Mouse (Mus musculus): ENCODE data around the gene Rere. TPM values are rescaled to one million over a fixed set of nuclear protein-coding genes. Genes with fewer than 3 reads are reported as not detected.

The Rere gene
- total RNA-seq, 1 experiment: 21.7 TPM

DNA sequence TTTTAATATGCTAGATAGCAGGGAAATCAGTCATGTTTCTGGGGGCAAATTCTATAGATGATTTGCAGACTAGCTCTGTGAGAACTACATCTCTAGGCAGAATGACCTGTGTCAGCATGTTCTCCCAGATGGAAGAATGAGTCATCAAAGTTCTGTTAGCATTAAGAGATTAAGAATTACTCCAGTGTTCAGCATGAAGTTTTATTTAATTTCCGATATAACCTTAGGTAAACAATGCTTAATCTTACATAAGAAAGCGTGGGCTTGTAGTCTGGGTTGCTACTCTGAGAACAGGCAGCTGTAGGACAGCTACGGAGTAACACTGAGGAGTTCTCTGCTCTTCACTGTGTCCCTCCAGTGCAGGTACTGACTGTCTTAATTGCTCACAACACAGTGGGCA lies 294.9 kb downstream of the Rere start:
- no peak overlapping the region for H3K4me3 ChIP-seq (ENCODE audit: insufficient read depth in 1 of 2, low read depth in 1 of 2, low read length in 2 of 2, poor library complexity in 1 of 2, severe bottlenecking in 1 of 2)
- no peak overlapping the region for H3K27ac ChIP-seq (ENCODE audit: insufficient read depth, low read depth, low read length, poor library complexity, severe bottlenecking)
- H3K4me1 ChIP-seq (ENCODE audit: control insufficient read depth in 2 of 2, insufficient read depth in 2 of 2, low read length in 2 of 2, poor library complexity in 1 of 2): 0 out of 4 replicates have a peak, but pooled peaks cover 0 to 3% of the 10 kb centered on the region in 2 experiments
- in situ Hi-C loops (cut with MboI; ENCODE audit: low sequenced_read_pairs in 2 of 2, unreplicated experiment in 2 of 2): no loop called here
- no peak for TF ChIP-seq CHD2 (IDR thresholded peaks at IDR 0.05; ENCODE audit: low read depth, low read length)
- no peak for TF ChIP-seq ZNF384 (IDR thresholded peaks at IDR 0.05; ENCODE audit: low read depth, low read length)
- no peak for TF ChIP-seq ZC3H11A (IDR thresholded peaks at IDR 0.05; ENCODE audit: borderline replicate concordance, low read depth, low read length)
- no peak for TF ChIP-seq MAFK (IDR thresholded peaks at IDR 0.05; ENCODE audit: insufficient read depth, low read depth, low read length)
- TF ChIP-seq HCFC1 (IDR thresholded peaks at IDR 0.05; ENCODE audit: borderline replicate concordance, insufficient read depth, low read length): no peak
- H3K36me3 ChIP-seq (ENCODE audit: control insufficient read depth, insufficient read depth, low read length, poor library complexity, severe bottlenecking): no peaks in the 10 kb centered on the region; the same call in 1 of the 2 replicates
- no peak for DNase-seq (ENCODE audit: low read depth, low spot score)
- H3K9ac ChIP-seq (ENCODE audit: insufficient read depth, low read depth, low read length, poor library complexity, severe bottlenecking): no peak overlapping the region
- no peaks in the 10 kb centered on the region for H3K9me3 ChIP-seq (ENCODE audit: control insufficient read depth, insufficient read depth, low read depth, low read length)

DNA sequence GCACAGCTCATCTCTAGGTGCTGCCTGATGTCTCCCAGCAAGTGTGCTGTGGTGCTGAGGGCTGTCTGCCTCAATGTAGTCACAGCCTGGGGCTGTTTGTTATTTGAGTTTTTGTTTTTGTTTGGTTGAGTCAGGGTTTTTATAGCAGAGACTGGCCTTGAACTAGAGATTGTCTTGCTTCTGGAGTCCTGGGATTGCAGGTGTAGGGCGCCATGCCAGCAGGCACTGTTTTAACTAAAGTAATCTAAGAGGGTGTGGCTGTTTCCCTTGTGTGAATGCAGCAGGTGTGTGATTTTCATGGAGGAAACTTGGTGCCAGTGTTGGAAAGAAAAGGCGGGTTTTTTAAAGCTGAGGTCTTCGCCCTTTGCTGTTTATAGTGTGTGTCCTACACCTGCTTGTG lies 296.6 kb downstream of the Rere start:
- in situ Hi-C loops (cut with MboI; ENCODE audit: low sequenced_read_pairs in 2 of 2, unreplicated experiment in 2 of 2): no loop called here
- Histone ChIP-seq H3K27ac (ENCODE audit: insufficient read depth, low read depth, low read length, poor library complexity, severe bottlenecking) (no peak overlapping the region), H3K9me3 (ENCODE audit: control insufficient read depth, insufficient read depth, low read depth, low read length) (no peaks in the 10 kb centered on the region), H3K36me3 (ENCODE audit: control insufficient read depth, insufficient read depth, low read length, poor library complexity, severe bottlenecking) (no peaks in the 10 kb centered on the region), H3K4me3 (ENCODE audit: insufficient read depth in 1 of 2, low read depth in 1 of 2, low read length in 2 of 2, poor library complexity in 1 of 2, severe bottlenecking in 1 of 2) (no peak overlapping the region), H3K9ac (ENCODE audit: insufficient read depth, low read depth, low read length, poor library complexity, severe bottlenecking) (no peak overlapping the region), H3K4me1 (ENCODE audit: control insufficient read depth in 2 of 2, insufficient read depth in 2 of 2, low read length in 2 of 2, poor library complexity in 1 of 2) (0 out of 4 replicates have a peak, but pooled peaks cover 0 to 3% of the 10 kb centered on the region in 2 experiments)
- no peak for DNase-seq (ENCODE audit: low read depth, low spot score)
- TF ChIP-seq CHD2 (IDR thresholded peaks at IDR 0.05; ENCODE audit: low read depth, low read length): no peak
- no peak for TF ChIP-seq ZNF384 (IDR thresholded peaks at IDR 0.05; ENCODE audit: low read depth, low read length)
- TF ChIP-seq MAFK (IDR thresholded peaks at IDR 0.05; ENCODE audit: insufficient read depth, low read depth, low read length): no peak
- no peak for TF ChIP-seq HCFC1 (IDR thresholded peaks at IDR 0.05; ENCODE audit: borderline replicate concordance, insufficient read depth, low read length)
- TF ChIP-seq ZC3H11A (IDR thresholded peaks at IDR 0.05; ENCODE audit: borderline replicate concordance, low read depth, low read length): no peak

DNA sequence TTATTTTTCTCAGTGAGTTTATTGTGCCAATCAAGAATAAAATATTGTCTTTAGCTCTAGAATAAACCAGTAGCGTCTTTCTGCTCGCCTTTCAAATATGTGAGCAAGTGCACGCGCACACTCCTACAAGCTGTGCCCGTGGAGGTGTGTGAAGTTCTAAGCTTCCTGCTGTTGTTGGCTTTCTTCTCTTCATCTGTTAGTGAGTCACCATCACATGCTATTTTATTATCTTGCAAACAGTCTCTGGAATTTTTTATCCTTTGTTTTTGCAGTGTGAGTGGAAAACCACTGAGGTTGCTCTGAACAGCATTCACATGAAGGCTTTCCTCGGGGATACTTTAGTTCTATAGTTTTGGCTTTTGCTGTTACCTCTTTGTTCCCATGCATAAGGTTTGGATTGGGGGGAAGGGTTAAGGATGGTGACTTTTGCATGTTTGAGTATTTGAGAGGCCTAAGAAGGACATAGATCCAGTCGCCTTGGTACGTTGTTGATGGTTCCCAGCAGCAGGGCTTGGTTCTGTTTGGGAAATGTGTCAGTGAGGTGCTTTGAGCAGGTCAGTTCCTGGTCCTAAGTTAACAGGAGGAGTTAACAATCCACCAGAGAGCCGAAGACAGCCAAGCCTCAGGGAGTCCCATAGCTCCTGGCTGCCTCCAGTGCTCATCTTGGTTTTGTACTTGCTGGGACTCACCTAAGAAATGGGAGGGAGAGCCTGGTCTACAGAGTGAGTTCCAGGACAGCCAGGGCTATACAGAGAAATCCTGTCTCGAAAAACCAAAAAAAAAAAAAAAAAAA lies 300.7 kb downstream of the Rere start:
- Histone ChIP-seq H3K36me3 (ENCODE audit: control insufficient read depth, insufficient read depth, low read length, poor library complexity, severe bottlenecking) (no peaks in the 10 kb centered on the region), H3K4me3 (ENCODE audit: insufficient read depth in 1 of 2, low read depth in 1 of 2, low read length in 2 of 2, poor library complexity in 1 of 2, severe bottlenecking in 1 of 2) (no peak overlapping the region), H3K9me3 (ENCODE audit: control insufficient read depth, insufficient read depth, low read depth, low read length) (no peaks in the 10 kb centered on the region), H3K4me1 (ENCODE audit: control insufficient read depth in 2 of 2, insufficient read depth in 2 of 2, low read length in 2 of 2, poor library complexity in 1 of 2) (peaks cover 0 to 6% of the 10 kb centered on the region in 2 experiments; a peak in 1 of 4 replicates), H3K27ac (ENCODE audit: insufficient read depth, low read depth, low read length, poor library complexity, severe bottlenecking) (no peak overlapping the region), H3K9ac (ENCODE audit: insufficient read depth, low read depth, low read length, poor library complexity, severe bottlenecking) (no peak overlapping the region)
- in situ Hi-C loops (cut with MboI; ENCODE audit: low sequenced_read_pairs in 2 of 2, unreplicated experiment in 2 of 2): no loop called here
- no peak for DNase-seq (ENCODE audit: low read depth, low spot score)
- TF ChIP-seq CHD2 (IDR thresholded peaks at IDR 0.05; ENCODE audit: low read depth, low read length): no peak

DNA sequence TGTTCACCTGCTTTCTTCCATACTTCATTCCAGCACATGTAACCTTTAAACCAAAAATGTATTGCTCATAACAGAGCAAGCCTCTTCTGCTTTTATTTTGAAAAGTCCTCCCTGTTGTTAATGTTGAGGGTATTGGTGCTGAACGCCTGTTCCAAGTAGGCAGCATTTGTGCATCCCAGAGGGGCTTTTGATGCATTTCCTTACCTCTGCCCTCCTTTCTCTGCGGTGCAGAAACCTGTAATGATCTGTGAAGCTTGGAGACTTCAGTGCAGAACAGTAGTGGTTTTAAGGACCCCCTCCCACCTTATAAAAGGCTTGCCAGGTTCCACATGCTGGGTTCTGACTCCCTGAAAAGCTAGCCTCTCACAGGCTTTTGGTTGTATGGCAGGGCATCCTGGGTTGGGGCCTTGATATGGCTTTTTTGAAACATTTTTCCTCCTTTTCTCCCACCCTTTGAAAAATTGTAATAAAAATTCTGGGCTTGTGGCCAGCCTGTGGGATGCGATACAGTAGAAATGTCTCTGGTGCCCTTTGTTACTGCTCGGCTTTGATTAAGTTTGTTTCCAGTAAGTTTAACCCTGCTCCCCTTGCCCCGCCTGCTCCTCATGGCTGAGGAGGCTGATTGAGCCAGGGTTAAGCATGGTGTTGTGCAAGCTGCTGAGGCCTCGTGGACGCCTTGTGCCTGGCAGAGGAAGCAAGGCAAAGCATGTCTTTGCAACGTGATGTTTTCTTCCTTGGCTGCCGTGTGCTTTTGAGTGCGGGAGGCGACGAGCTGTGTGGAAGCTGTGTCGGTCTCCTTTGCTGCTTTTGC lies 301.7 kb downstream of the Rere start:
- Histone ChIP-seq H3K27ac (ENCODE audit: insufficient read depth, low read depth, low read length, poor library complexity, severe bottlenecking) (no peak overlapping the region), H3K9me3 (ENCODE audit: control insufficient read depth, insufficient read depth, low read depth, low read length) (no peaks in the 10 kb centered on the region), H3K9ac (ENCODE audit: insufficient read depth, low read depth, low read length, poor library complexity, severe bottlenecking) (no peak overlapping the region; the same call in 1 of the 2 replicates), H3K36me3 (ENCODE audit: control insufficient read depth, insufficient read depth, low read length, poor library complexity, severe bottlenecking) (no peaks in the 10 kb centered on the region), H3K4me1 (ENCODE audit: control insufficient read depth in 2 of 2, insufficient read depth in 2 of 2, low read length in 2 of 2, poor library complexity in 1 of 2) (peaks cover 0 to 3% of the 10 kb centered on the region in 2 experiments; a peak in 1 of 4 replicates), H3K4me3 (ENCODE audit: insufficient read depth in 1 of 2, low read depth in 1 of 2, low read length in 2 of 2, poor library complexity in 1 of 2, severe bottlenecking in 1 of 2) (peak overlapping the region; percentile 13 to 17; a peak in 3 of 4 replicates)
- no peak for DNase-seq (ENCODE audit: low read depth, low spot score)
- in situ Hi-C loops (cut with MboI; ENCODE audit: low sequenced_read_pairs in 2 of 2, unreplicated experiment in 2 of 2): no loop called here
- no peak for TF ChIP-seq CHD2 (IDR thresholded peaks at IDR 0.05; ENCODE audit: low read depth, low read length)
- no peak for TF ChIP-seq ZC3H11A (IDR thresholded peaks at IDR 0.05; ENCODE audit: borderline replicate concordance, low read depth, low read length)
- no peak for TF ChIP-seq ZNF384 (IDR thresholded peaks at IDR 0.05; ENCODE audit: low read depth, low read length)
- TF ChIP-seq MAFK (IDR thresholded peaks at IDR 0.05; ENCODE audit: insufficient read depth, low read depth, low read length): no peak
- TF ChIP-seq HCFC1 (IDR thresholded peaks at IDR 0.05; ENCODE audit: borderline replicate concordance, insufficient read depth, low read length): no peak
